Mouse (Mus musculus) midbrain, embryonic 16.5 days (tissue): Measurements from ENCODE around the gene Kcnma1. TPM values are rescaled to one million over a fixed set of nuclear protein-coding genes. Genes with fewer than 3 reads are reported as not detected.

ENCODE experiments used
- ATAC-seq: fragments of 200-750 bp; cut with Nextera tagmentation; 2 replicates; pipeline ENCODE4 v1.8.0; 2017; ENCODE audit warnings: moderate TSS enrichment
- H3K27ac ChIP-seq: fragments of 300-500 bp; sonication (generic); 2 replicates; pipeline ENCODE4 v1.5.1; 2014; ENCODE audit warnings: mild to moderate bottlenecking, low read length, mixed read lengths
- H3K27me3 ChIP-seq: fragments of 300-500 bp; sonication (generic); 2 replicates; pipeline ENCODE4 v1.6.1; 2014; ENCODE audit warnings: low read depth, low read length, mixed read lengths; ENCODE audit not compliant: control insufficient read depth, insufficient read depth
- H3K36me3 ChIP-seq: fragments of 300-500 bp; sonication (generic); 2 replicates; pipeline ENCODE4 v1.6.1; 2014; ENCODE audit warnings: mild to moderate bottlenecking, low read length, moderate library complexity, mixed read lengths; ENCODE audit not compliant: control insufficient read depth, insufficient read depth
- H3K4me1 ChIP-seq: fragments of 300-500 bp; sonication (generic); 2 replicates; pipeline ENCODE4 v1.6.1; 2014; ENCODE audit warnings: mild to moderate bottlenecking, low read length, mixed read lengths; ENCODE audit not compliant: control insufficient read depth, insufficient read depth
- H3K4me2 ChIP-seq: fragments of 300-500 bp; sonication (generic); 2 replicates; pipeline ENCODE4 v1.6.1; 2014; ENCODE audit warnings: mild to moderate bottlenecking, low read length, mixed read lengths
- H3K4me3 ChIP-seq: fragments of 300-500 bp; sonication (generic); 2 replicates; pipeline ENCODE4 v1.5.1; 2014; ENCODE audit warnings: low read depth, mild to moderate bottlenecking, low read length, moderate library complexity, mixed read lengths
- H3K9ac ChIP-seq: fragments of 300-500 bp; sonication (generic); 2 replicates; pipeline ENCODE4 v1.6.1; 2014; ENCODE audit warnings: low read depth, low read length, mixed read lengths
- H3K9me3 ChIP-seq: fragments of 300-500 bp; sonication (generic); replicated peaks from 2 replicates; pipeline ENCODE4 v1.6.1; 2014; ENCODE audit warnings: mild to moderate bottlenecking, low read length, mixed read lengths; ENCODE audit not compliant: control insufficient read depth, poor library complexity, severe bottlenecking
- WGBS: fragments of 180-500 bp; shearing (Covaris S2); extraction: QIAGEN DNeasy Blood & Tissue Kit; methylation state at CpG from one replicate; pipeline ENCODE4 v1.1.7; 2014; 5-methylcytosine and 5-hydroxymethylcytosine counted together
- polyA plus RNA-seq: library from polyadenylated mRNA; unstranded; fragments of >200 nt; fragmentation: Nextera tagmentation; extraction: Ambion mirVana; gene quantifications from 2 replicates; pipeline ENCODE4 v1.2.1, GENCODE M21; 2015

Kcnma1 gene
- polyA plus RNA-seq, 1 experiment from 2014 or later = 18.4 TPM

GRCm38 (mm10) chr14:23587451-23587850 is 426.8 kb downstream of the Kcnma1 start:
- H3K9me3 ChIP-seq = no peaks in the 10 kb centered on the region

DNA sequence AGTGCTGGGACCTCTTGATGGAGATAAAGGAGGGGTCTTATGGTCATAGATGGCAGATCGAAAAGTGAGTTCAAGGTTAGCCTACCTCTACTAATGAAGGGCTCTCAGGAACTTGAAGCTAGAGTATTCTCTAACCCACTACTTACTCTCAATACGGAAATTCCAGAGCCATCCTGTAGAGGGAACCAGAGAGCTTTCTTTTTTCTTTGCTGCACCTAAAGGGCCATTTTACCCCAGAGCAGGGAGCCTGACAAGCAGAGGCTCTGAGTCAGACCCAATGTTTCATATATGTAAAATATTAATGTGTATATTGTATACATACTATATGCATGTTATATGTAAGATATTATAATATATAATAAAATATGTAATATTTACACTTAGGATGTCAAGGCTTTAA is 431.1 kb downstream of the Kcnma1 start:
- Histone ChIP-seq H3K27ac (no peak overlapping the region), H3K4me2 (no peak overlapping the region)
- 18% methylated on average over 2 of the region's 2 CpGs for WGBS

More at GRCm38 (mm10) chr14:23587451-23587850, 426.8 kb downstream of the Kcnma1 start:
- H3K4me2 ChIP-seq = no peak overlapping the region
- H3K4me1 ChIP-seq = no peaks in the 10 kb centered on the region
- H3K27me3 ChIP-seq = no peaks in the 10 kb centered on the region
- ATAC-seq = no peak
- 88% methylated on average over 9 of the region's 9 CpGs for WGBS
- H3K36me3 ChIP-seq = no peaks in the 10 kb centered on the region
- H3K4me3 ChIP-seq = no peak overlapping the region
- H3K27ac ChIP-seq = no peak overlapping the region
- H3K9ac ChIP-seq = no peak overlapping the region

DNA sequence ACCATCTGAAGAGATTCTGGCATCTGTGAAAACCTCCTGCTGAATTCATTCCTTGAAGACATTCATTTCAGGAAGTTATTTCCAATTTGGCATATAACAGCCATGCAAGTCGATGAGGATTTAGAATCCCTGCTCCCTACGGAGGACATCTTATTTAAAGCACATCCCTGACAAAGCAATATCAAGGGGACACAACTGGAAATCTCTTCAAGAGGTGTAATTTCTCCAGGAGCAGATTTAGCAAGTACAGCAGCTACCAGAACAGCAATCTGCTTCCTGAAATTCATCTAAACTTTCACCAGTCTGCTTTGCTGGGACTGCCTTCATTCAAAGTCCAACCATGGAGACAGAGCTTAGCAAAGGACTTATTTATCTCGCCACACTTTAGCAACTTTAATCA is 433.0 kb downstream of the Kcnma1 start:
- Histone ChIP-seq H3K4me3 (no peak overlapping the region), H3K9ac (no peak overlapping the region), H3K36me3 (no peaks in the 10 kb centered on the region), H3K27ac (no peak overlapping the region), H3K4me2 (no peak overlapping the region), H3K27me3 (no peaks in the 10 kb centered on the region), H3K4me1 (no peaks in the 10 kb centered on the region), H3K9me3 (no peaks in the 10 kb centered on the region)
- no peak for ATAC-seq
- 60% methylated on average over 3 of the region's 3 CpGs for WGBS

More for the DNA sequence above, 431.1 kb downstream of the Kcnma1 start:
- Histone ChIP-seq H3K9me3 (no peaks in the 10 kb centered on the region), H3K27me3 (no peaks in the 10 kb centered on the region), H3K36me3 (no peaks in the 10 kb centered on the region), H3K4me3 (no peak overlapping the region), H3K9ac (no peak overlapping the region), H3K4me1 (no peaks in the 10 kb centered on the region)
- peak; percentile 39; the same call in 1 of the 2 replicates for ATAC-seq

DNA sequence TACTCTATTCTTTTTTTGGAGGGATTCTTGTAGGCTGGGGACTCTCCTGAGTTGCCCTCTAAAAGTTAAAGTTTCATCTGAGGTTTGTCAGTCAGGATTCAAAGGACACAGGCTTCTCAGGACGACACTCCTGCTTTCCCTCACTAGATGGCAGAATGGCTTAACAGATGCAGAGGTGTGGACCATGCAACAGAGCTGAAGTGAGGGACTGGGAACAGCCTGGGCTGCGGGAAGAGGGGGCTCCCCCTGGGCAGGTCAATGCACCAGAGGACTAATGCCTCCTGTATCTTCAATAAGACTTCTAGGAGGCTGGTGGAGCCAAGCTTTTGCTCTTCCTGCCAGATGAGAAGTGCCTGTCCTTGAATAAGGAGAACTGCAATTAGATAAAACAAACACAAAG is 438.3 kb downstream of the Kcnma1 start:
- no peaks in the 10 kb centered on the region for H3K4me1 ChIP-seq
- ATAC-seq = peak; percentile 79
- H3K27me3 ChIP-seq = no peaks in the 10 kb centered on the region
- H3K9ac ChIP-seq = no peak overlapping the region
- H3K36me3 ChIP-seq = no peaks in the 10 kb centered on the region
- no peaks in the 10 kb centered on the region for H3K9me3 ChIP-seq
- WGBS = 6% methylated on average over 2 of the region's 2 CpGs
- no peak overlapping the region for H3K27ac ChIP-seq
- no peak overlapping the region for H3K4me2 ChIP-seq
- H3K4me3 ChIP-seq = no peak overlapping the region

DNA sequence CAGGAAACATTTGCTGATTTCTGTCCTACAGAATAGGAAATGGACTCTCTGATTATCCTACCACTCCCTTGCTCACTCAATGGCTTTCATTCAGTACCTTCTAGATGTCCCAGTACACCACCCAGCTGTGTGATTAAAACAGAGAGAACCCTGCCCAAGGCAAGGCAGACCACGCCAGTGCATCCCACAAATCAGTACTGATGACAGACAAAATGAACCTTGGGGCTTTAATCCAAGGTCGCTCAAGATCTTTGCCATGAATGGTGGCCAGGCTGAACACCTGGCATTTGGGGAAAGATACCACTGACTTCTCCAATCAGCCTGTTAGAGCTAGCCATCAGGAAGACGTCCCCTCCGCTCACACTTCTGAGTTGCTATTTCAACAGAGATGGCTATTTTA is 440.2 kb downstream of the Kcnma1 start:
- no peak overlapping the region for H3K4me3 ChIP-seq
- ATAC-seq = no peak

GRCm38 (mm10) chr14:23573385-23573784 is 440.9 kb downstream of the Kcnma1 start:
- H3K4me2 ChIP-seq = no peak overlapping the region
- 64% methylated on average over 3 of the region's 3 CpGs for WGBS
- ATAC-seq = no peak

More for the DNA sequence above, 440.2 kb downstream of the Kcnma1 start:
- 85% methylated on average over 4 of the region's 4 CpGs for WGBS
- H3K27ac ChIP-seq = no peak overlapping the region
- H3K27me3 ChIP-seq = no peaks in the 10 kb centered on the region
- no peaks in the 10 kb centered on the region for H3K9me3 ChIP-seq
- H3K4me1 ChIP-seq = no peaks in the 10 kb centered on the region
- H3K4me2 ChIP-seq = no peak overlapping the region
- no peaks in the 10 kb centered on the region for H3K36me3 ChIP-seq
- no peak overlapping the region for H3K9ac ChIP-seq

GRCm38 (mm10) chr14:23572778-23573177 is 441.5 kb downstream of the Kcnma1 start:
- Histone ChIP-seq H3K9me3 (no peaks in the 10 kb centered on the region), H3K27me3 (no peaks in the 10 kb centered on the region), H3K4me1 (no peaks in the 10 kb centered on the region), H3K9ac (no peak overlapping the region), H3K36me3 (no peaks in the 10 kb centered on the region), H3K4me2 (no peak overlapping the region), H3K4me3 (no peak overlapping the region), H3K27ac (no peak overlapping the region)
- ATAC-seq = no peak
- WGBS = 31% methylated on average over 1 of the region's 1 CpGs

More at GRCm38 (mm10) chr14:23573385-23573784, 440.9 kb downstream of the Kcnma1 start:
- Histone ChIP-seq H3K9ac (no peak overlapping the region), H3K27me3 (no peaks in the 10 kb centered on the region), H3K36me3 (no peaks in the 10 kb centered on the region), H3K4me3 (no peak overlapping the region), H3K4me1 (no peaks in the 10 kb centered on the region), H3K9me3 (no peaks in the 10 kb centered on the region), H3K27ac (no peak overlapping the region)

- H3K36me3 ChIP-seq = no peaks in the 10 kb centered on the region
- no peak overlapping the region for H3K27ac ChIP-seq
- no peaks in the 10 kb centered on the region for H3K4me1 ChIP-seq
- no peaks in the 10 kb centered on the region for H3K9me3 ChIP-seq
- 48% methylated on average over 1 of the region's 1 CpGs for WGBS
- no peak overlapping the region for H3K9ac ChIP-seq
- no peak overlapping the region for H3K4me2 ChIP-seq
- no peak for ATAC-seq
- H3K4me3 ChIP-seq = no peak overlapping the region
- H3K27me3 ChIP-seq = no peaks in the 10 kb centered on the region
Observed at GRCm38 (mm10) chr14:23570251-23570650, 444.0 kb downstream of the Kcnma1 start.

- Histone ChIP-seq H3K9me3 (no peaks in the 10 kb centered on the region), H3K4me3 (no peak overlapping the region), H3K27ac (no peak overlapping the region), H3K9ac (no peak overlapping the region), H3K36me3 (no peaks in the 10 kb centered on the region), H3K27me3 (no peaks in the 10 kb centered on the region), H3K4me1 (peaks cover 10% of the 10 kb centered on the region; the same call in 1 of the 2 replicates), H3K4me2 (no peak overlapping the region)
- ATAC-seq = no peak
- WGBS = 76% methylated on average over 3 of the region's 3 CpGs
Observed at GRCm38 (mm10) chr14:23565931-23566330, 448.4 kb downstream of the Kcnma1 start.
